Mouse (Mus musculus) layer of hippocampus, postnatal 25 days (tissue): ENCODE results near the gene Gm5624. TPM values are rescaled to one million over a fixed set of nuclear protein-coding genes. Genes with fewer than 3 reads are reported as not detected.
"Not testable (repeated sequence)": the region's sequence is repeated elsewhere in the genome, so short reads cannot be mapped to it uniquely, and the experiment has no call there.

Experiments used
- DNase-seq, 2 experiments: peaks; one replicate each; pipeline ENCODE4 v3.0.0; 2022; ENCODE audit warnings: mixed read lengths in 2 of 2, low spot score in 1 of 2; ENCODE audit errors: extremely low spot score in 1 of 2
- total RNA-seq, 2 experiments: library from RNA; stranded (reverse); gene quantifications; 2 replicates each; pipeline ENCODE4 v1.2.3; 2021

Gm5624 gene
- total RNA-seq, result not detected

DNA sequence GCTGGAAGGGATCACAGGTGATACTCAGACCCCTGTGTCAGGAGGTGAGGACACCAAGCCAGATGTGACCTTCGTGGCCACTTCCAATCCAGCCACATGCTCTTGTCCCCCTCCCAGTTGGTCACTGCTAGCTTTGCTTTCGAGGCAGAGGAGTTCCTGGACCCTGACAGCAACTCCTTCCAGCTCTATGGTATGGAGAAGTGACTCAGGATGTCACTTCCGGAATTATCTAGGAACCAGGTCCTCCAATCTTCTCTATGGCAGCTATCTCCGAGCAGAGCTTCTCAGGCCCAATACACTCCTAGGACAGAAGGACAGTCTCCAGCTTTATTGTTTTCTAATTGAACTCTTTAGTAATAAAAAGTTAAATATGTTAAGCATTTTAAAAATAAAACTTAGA, at the start of gene Gm5624:
Gene Gm5624, minus strand, starts transcription at position 202 of the 400 bp plus-strand sequence.
- DNase-seq, result not testable (repeated sequence)

GRCm38 (mm10) chr14:44591765-44592164, 36.0 kb downstream of the Gm5624 start:
- DNase-seq, result not testable (repeated sequence)

- DNase-seq, result not testable (repeated sequence)
Measured at GRCm38 (mm10) chr14:44582853-44583252, 44.9 kb downstream of the Gm5624 start, which contains the start of gene Gm8247. Gene Gm8247 (plus strand): TSS chr14:44583153.

DNA sequence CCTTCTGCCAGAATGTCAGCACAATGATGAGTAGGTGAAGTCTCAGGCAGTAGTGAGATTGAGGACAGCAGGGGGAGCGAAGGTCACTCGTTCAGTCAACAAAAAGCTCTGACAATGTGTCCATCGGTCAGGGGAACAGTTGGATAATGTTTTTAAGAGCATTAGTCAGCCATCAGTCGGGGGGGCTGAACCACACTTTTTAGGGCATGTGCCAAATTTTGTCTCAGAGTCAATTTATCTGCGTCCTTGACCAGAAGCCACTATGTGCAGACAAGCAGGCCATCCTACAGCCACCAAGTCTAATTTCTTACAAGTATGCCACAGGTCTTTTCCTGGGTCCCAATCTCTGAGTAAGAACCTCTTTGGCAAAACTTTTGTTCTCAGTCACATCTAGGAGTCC, 79.8 kb downstream of the Gm5624 start:
- not testable (repeated sequence) for DNase-seq

GRCm38 (mm10) chr14:44517976-44518375, 109.8 kb downstream of the Gm5624 start, which contains the start of gene Gm17093:
Gene Gm17093 (plus strand): TSS chr14:44518276.
- not testable (repeated sequence) for DNase-seq

Other genes with a start within 250 kb of the Gm5624 start
- not detected for gene Gm3371, start 217.2 kb downstream of the Gm5624 start, total RNA-seq
- gene Gm8232, start 194.3 kb downstream of the Gm5624 start, total RNA-seq, result not detected
- not detected for gene BC061237, start 135.5 kb downstream of the Gm5624 start, total RNA-seq
- gene Gm17093, start 109.7 kb downstream of the Gm5624 start, total RNA-seq, result not detected
- not detected for gene Gm8247, start 44.8 kb downstream of the Gm5624 start, total RNA-seq
- not detected for gene Gm8257, start 78.5 kb upstream of the Gm5624 start, total RNA-seq
- gene Gm8267, start 122.4 kb upstream of the Gm5624 start, total RNA-seq, result not detected
- gene Ptgdr, start 231.4 kb upstream of the Gm5624 start, total RNA-seq, result under 1 TPM; 0.32 to 0.59 TPM